Mouse (Mus musculus): ENCODE measurements around the gene Serpinb11. TPM values are rescaled to one million over a fixed set of nuclear protein-coding genes. Genes with fewer than 3 reads are reported as not detected.

The Serpinb11 gene
- total and polyA plus RNA-seq, 3 experiments, result not detected

GRCm38 (mm10) chr1:107422487-107422886 lies 61.5 kb downstream of the Serpinb11 start:
- no peak overlapping the region for H3K9ac ChIP-seq (ENCODE audit: insufficient read depth, low read depth)
- H3K4me3 ChIP-seq (replicated peaks in 1 of 3; ENCODE audit: low read depth in 2 of 3, low read length in 2 of 3, poor library complexity in 1 of 3), result no peak overlapping the region
- TF ChIP-seq RCOR1 (conservative IDR thresholded peaks at IDR 0.05; ENCODE audit: low read depth, low read length) (no peak), POLR2AphosphoS2 (IDR thresholded peaks at IDR 0.05; ENCODE audit: low read depth, low read length) (no peak), ZKSCAN1 (IDR thresholded peaks at IDR 0.05; ENCODE audit: borderline replicate concordance, low read depth, low read length) (no peak), ZC3H11A (IDR thresholded peaks at IDR 0.05; ENCODE audit: low read depth, low read length) (no peak), BHLHE40 (IDR thresholded peaks at IDR 0.05; ENCODE audit: low read depth, low read length) (no peak), PAX5 (IDR thresholded peaks at IDR 0.05; ENCODE audit: low read length) (no peak), TCF12 (IDR thresholded peaks at IDR 0.05; ENCODE audit: low read depth, low read length) (no peak), NRF1 (IDR thresholded peaks at IDR 0.05; ENCODE audit: low read depth, low read length) (no peak), GABPA (IDR thresholded peaks at IDR 0.05; ENCODE audit: insufficient replicate concordance, low read depth, low read length) (no peak), ZMIZ1 (IDR thresholded peaks at IDR 0.05; ENCODE audit: low read depth, low read length) (no peak), USF1 (IDR thresholded peaks at IDR 0.05; ENCODE audit: low read depth, low read length) (no peak), SIN3A (IDR thresholded peaks at IDR 0.05; ENCODE audit: low read length) (no peak), MAZ (IDR thresholded peaks at IDR 0.05; ENCODE audit: low read depth, low read length) (no peak), MEF2A (IDR thresholded peaks at IDR 0.05; ENCODE audit: borderline replicate concordance, low read depth, low read length) (no peak), SMC3 (IDR thresholded peaks at IDR 0.05; ENCODE audit: low read depth, low read length) (no peak), TBP (conservative IDR thresholded peaks at IDR 0.05; ENCODE audit: low read depth, low read length) (no peak), HCFC1 (IDR thresholded peaks at IDR 0.05; ENCODE audit: low read depth, low read length) (no peak), IRF4 (IDR thresholded peaks at IDR 0.05; ENCODE audit: low read depth, low read length) (no peak), MAX (IDR thresholded peaks at IDR 0.05; ENCODE audit: low read length) (no peak)
- H3K4me1 ChIP-seq (ENCODE audit: control insufficient read depth in 1 of 2, insufficient read depth in 2 of 2), result peaks cover 0 to 4% of the 10 kb centered on the region in 2 experiments; a peak in 1 of 4 replicates
- in situ Hi-C loops (cut with MboI; ENCODE audit: low pct_ligation_motif_present, low pct_unique_long_range_greater_than_20kb, low sequenced_read_pairs), result no loop called here
- H3K4me2 ChIP-seq (ENCODE audit: insufficient read depth, low read depth, poor library complexity, severe bottlenecking), result peak overlapping the region; percentile 50
- H3K79me2 ChIP-seq (replicated peaks; ENCODE audit: control insufficient read depth, extremely low read depth, insufficient read depth, poor library complexity, severe bottlenecking), result no peaks in the 10 kb centered on the region
- no peak overlapping the region for H3K27ac ChIP-seq (ENCODE audit: insufficient read depth, low read depth)
- dilution Hi-C loops (cut with MboI; ENCODE audit: extremely low pct_ligation_motif_present, extremely low pct_unique_long_range_greater_than_20kb, low sequenced_read_pairs), result no loop called here
- no peaks in the 10 kb centered on the region for H3K27me3 ChIP-seq (replicated peaks)
- no peaks in the 10 kb centered on the region for H3K36me3 ChIP-seq (replicated peaks in 1 of 2; ENCODE audit: control insufficient read depth in 1 of 2, insufficient read depth in 1 of 2, low read length in 1 of 2)
- no peak for DNase-seq (ENCODE audit: extremely low read depth)
- H3K9me3 ChIP-seq (replicated peaks; ENCODE audit: low read length), result no peaks in the 10 kb centered on the region

Other genes starting within 250 kb of the Serpinb11 start
- gene Serpinb3b, start 82.8 kb upstream of the Serpinb11 start, total RNA-seq (2012; rRNA removed), result not detected in 2 replicates
- not detected in 2 replicates for gene Serpinb3b, start 82.8 kb upstream of the Serpinb11 start, total RNA-seq (2014; rRNA removed)
- not detected in 2 replicates for gene Serpinb3b, start 82.8 kb upstream of the Serpinb11 start, polyA plus RNA-seq (2012; ENCODE audit: insufficient read length, low read depth)
- not detected in 2 replicates for gene Serpinb3c, start 82.8 kb upstream of the Serpinb11 start, total RNA-seq (2012; rRNA removed)
- not detected in 2 replicates for gene Serpinb3c, start 82.8 kb upstream of the Serpinb11 start, total RNA-seq (2014; rRNA removed)
- gene Serpinb3c, start 82.8 kb upstream of the Serpinb11 start, polyA plus RNA-seq (2012; ENCODE audit: insufficient read length, low read depth), result not detected in 2 replicates
- 0.17 and 0.21 TPM in 2 replicates for gene Serpinb7, start 38.5 kb downstream of the Serpinb11 start, total RNA-seq (2012; rRNA removed)
- gene Serpinb7, start 38.5 kb downstream of the Serpinb11 start, total RNA-seq (2014; rRNA removed), result 0.16 TPM in 1 of 2 replicates, not detected in the other
- gene Serpinb7, start 38.5 kb downstream of the Serpinb11 start, polyA plus RNA-seq (2012; ENCODE audit: insufficient read length, low read depth), result 0.20 TPM in 1 of 2 replicates, not detected in the other
- gene Serpinb2, start 150.2 kb downstream of the Serpinb11 start, total RNA-seq (2012; rRNA removed), result not detected in 2 replicates
- gene Serpinb2, start 150.2 kb downstream of the Serpinb11 start, total RNA-seq (2014; rRNA removed), result not detected in 2 replicates
- gene Serpinb2, start 150.2 kb downstream of the Serpinb11 start, polyA plus RNA-seq (2012; ENCODE audit: insufficient read length, low read depth), result not detected in 2 replicates
- 15.1 and 34.2 TPM in 2 replicates for gene Serpinb8, start 228.8 kb downstream of the Serpinb11 start, total RNA-seq (2012; rRNA removed)
- gene Serpinb8, start 228.8 kb downstream of the Serpinb11 start, total RNA-seq (2014; rRNA removed), result 1.8 and 2.3 TPM in 2 replicates
- gene Serpinb8, start 228.8 kb downstream of the Serpinb11 start, polyA plus RNA-seq (2012; ENCODE audit: insufficient read length, low read depth), result 3.7 TPM in 2 replicates

Measured in CH12.LX (cell line).